Mouse (Mus musculus) intestine, embryonic 16.5 days (tissue): ENCODE data around the gene Shh. TPM values are rescaled to one million over a fixed set of nuclear protein-coding genes. Genes with fewer than 3 reads are reported as not detected.

Experiments used
- ATAC-seq: fragments of 200-750 bp; cut with Nextera tagmentation; 2 replicates; pipeline ENCODE4 v1.8.0; 2017; ENCODE audit warnings: moderate TSS enrichment, moderate library complexity
- H3K27ac ChIP-seq: fragments of 300-500 bp; sonication (generic); 2 replicates; pipeline ENCODE4 v1.5.1; 2014; ENCODE audit warnings: mild to moderate bottlenecking, low read length
- H3K27me3 ChIP-seq: fragments of 300-500 bp; sonication (generic); replicated peaks from 2 replicates; pipeline ENCODE4 v1.6.1; 2014; ENCODE audit warnings: low read length, control low read depth, mixed read lengths; ENCODE audit not compliant: control insufficient read depth, insufficient read depth
- H3K36me3 ChIP-seq: fragments of 300-500 bp; sonication (generic); 2 replicates; pipeline ENCODE4 v1.6.1; 2014; ENCODE audit warnings: low read length, control low read depth; ENCODE audit not compliant: control insufficient read depth, insufficient read depth
- H3K4me1 ChIP-seq: fragments of 300-500 bp; sonication (generic); 2 replicates; pipeline ENCODE4 v1.6.1; 2014; ENCODE audit warnings: low read length, control low read depth, mixed read lengths; ENCODE audit not compliant: control insufficient read depth, insufficient read depth
- H3K4me2 ChIP-seq: fragments of 300-500 bp; sonication (generic); 2 replicates; pipeline ENCODE4 v1.6.1; 2014; ENCODE audit warnings: low read depth, low read length, control low read depth
- H3K4me3 ChIP-seq: fragments of 300-500 bp; sonication (generic); 2 replicates; pipeline ENCODE4 v1.5.1; 2014; ENCODE audit warnings: mild to moderate bottlenecking, low read length
- H3K9ac ChIP-seq: fragments of 300-500 bp; sonication (generic); 2 replicates; pipeline ENCODE4 v1.6.1; 2014; ENCODE audit warnings: low read depth, low read length
- H3K9me3 ChIP-seq: fragments of 300-500 bp; sonication (generic); 2 replicates; pipeline ENCODE4 v1.6.1; 2016; ENCODE audit warnings: low read length, control low read depth; ENCODE audit not compliant: control insufficient read depth
- WGBS: fragments of 180-500 bp; shearing (Covaris S2); extraction: QIAGEN DNeasy Blood & Tissue Kit; methylation state at CpG from one replicate; pipeline ENCODE4 v1.1.7; 2014; 5-methylcytosine and 5-hydroxymethylcytosine counted together
- polyA plus RNA-seq: library from polyadenylated mRNA; unstranded; fragments of >200 nt; fragmentation: Nextera tagmentation; extraction: Ambion mirVana; gene quantifications from 2 replicates; pipeline ENCODE4 v1.2.1, GENCODE M21; 2015

Shh gene
- polyA plus RNA-seq, 1 experiment from 2014 or later: 2.8 TPM

- Histone ChIP-seq H3K4me1 (peaks cover 5% of the 10 kb centered on the region; the same call in 1 of the 2 replicates), H3K36me3 (no peaks in the 10 kb centered on the region), H3K4me2 (no peak overlapping the region), H3K9ac (no peak overlapping the region), H3K27ac (no peak overlapping the region), H3K9me3 (no peaks in the 10 kb centered on the region), H3K4me3 (no peak overlapping the region), H3K27me3 (peaks cover 5% of the 10 kb centered on the region)
- 88% methylated on average over 5 of the region's 5 CpGs for WGBS
- no peak for ATAC-seq
These were observed 14.0 kb downstream of the Shh start for GRCm38 (mm10) chr5:28453086-28453485.

DNA sequence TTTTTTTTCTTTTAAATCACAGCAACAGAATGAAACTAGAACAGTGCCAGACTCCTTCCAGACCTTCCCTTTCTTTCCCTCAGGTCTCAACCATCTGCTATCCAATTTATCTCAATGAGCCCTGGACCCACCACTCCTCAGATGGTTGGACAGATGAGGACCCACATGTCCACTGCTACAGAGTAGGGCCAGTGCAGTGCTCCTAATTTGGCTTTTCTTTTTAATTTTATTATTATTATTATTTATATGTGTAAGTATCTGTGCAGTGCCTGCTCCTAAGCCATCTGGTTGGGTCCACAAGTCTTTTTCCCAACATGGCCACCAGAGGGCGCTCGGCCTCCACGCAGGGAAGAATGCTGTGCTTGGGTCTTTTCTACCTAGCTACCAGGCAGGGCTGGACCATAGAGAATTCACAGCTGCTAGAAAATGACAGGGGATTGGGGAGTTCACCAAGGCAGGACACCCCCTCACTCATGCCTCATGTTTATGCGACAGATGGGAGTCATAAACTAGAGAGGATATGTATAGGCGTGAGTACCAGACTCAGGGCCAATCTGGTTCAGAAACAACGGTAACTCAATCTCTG, 15.9 kb downstream of the Shh start:
- Histone ChIP-seq H3K4me2 (no peak overlapping the region), H3K4me1 (no peaks in the 10 kb centered on the region), H3K4me3 (no peak overlapping the region), H3K27ac (no peak overlapping the region), H3K27me3 (no peaks in the 10 kb centered on the region; the same call in 1 of the 2 replicates), H3K9ac (no peak overlapping the region), H3K9me3 (no peaks in the 10 kb centered on the region), H3K36me3 (no peaks in the 10 kb centered on the region)
- peak; percentile 67 for ATAC-seq
- WGBS: 30% methylated on average over 6 of the region's 6 CpGs

GRCm38 (mm10) chr5:28450126-28450890, 16.7 kb downstream of the Shh start:
- 67% methylated on average over 3 of the region's 3 CpGs for WGBS
- no peaks in the 10 kb centered on the region; the same call in 1 of the 2 replicates for H3K27me3 ChIP-seq
- H3K36me3 ChIP-seq: no peaks in the 10 kb centered on the region
- H3K27ac ChIP-seq: no peak overlapping the region
- H3K9me3 ChIP-seq: no peaks in the 10 kb centered on the region
- no peak for ATAC-seq
- no peaks in the 10 kb centered on the region for H3K4me1 ChIP-seq
- H3K4me2 ChIP-seq: no peak overlapping the region
- no peak overlapping the region for H3K9ac ChIP-seq
- no peak overlapping the region for H3K4me3 ChIP-seq

DNA sequence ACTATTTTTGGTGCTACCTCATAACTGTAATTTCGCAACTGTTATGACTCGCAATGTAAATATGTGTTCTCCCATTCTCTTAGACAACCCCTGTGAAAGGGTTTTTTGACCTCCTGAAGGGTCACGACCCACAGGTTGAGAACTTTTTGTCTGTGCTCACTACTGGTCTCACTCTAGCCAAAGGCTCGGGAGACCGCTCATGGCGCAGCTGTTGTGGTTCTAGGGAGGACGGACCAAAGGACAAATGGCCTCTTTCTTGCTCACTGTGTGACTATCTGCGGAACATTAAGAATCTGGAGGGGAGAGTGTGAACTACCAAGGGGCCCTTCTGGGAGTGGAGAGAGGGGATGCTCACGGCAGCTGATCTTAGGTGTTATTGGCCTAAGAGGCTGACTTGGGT, 41.1 kb downstream of the Shh start:
- H3K36me3 ChIP-seq: no peaks in the 10 kb centered on the region
- WGBS: 94% methylated on average over 9 of the region's 9 CpGs

DNA sequence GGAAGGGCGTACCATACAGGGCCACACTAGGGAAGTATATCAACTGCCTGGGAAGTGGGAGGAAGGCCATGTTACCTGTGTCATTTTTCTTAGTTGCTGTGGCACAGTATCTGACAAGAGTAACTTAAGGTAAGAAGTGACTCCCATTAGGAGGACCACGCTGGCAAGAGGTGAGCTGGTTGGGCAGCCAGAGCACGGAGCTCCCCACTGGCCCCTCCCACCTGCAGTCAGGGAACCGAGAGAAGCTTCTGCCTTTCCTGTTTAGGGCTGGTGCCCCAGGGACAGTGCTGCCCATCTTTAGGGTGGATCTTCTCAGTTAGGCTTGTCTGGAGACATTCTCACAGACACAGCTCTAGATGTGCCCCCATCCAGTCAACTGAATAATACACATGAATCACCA, 43.3 kb downstream of the Shh start:
- Histone ChIP-seq H3K9ac (no peak overlapping the region), H3K9me3 (no peaks in the 10 kb centered on the region), H3K4me1 (no peaks in the 10 kb centered on the region), H3K27me3 (no peaks in the 10 kb centered on the region), H3K4me2 (no peak overlapping the region), H3K4me3 (no peak overlapping the region), H3K27ac (no peak overlapping the region), H3K36me3 (0 out of 2 replicates have a peak, but pooled peaks cover 2% of the 10 kb centered on the region)
- WGBS: 68% methylated on average over 4 of the region's 4 CpGs
- no peak for ATAC-seq

More for the DNA sequence above, 41.1 kb downstream of the Shh start:
- Histone ChIP-seq H3K9me3 (no peaks in the 10 kb centered on the region), H3K9ac (no peak overlapping the region), H3K4me2 (no peak overlapping the region), H3K4me1 (no peaks in the 10 kb centered on the region), H3K4me3 (no peak overlapping the region), H3K27me3 (no peaks in the 10 kb centered on the region), H3K27ac (no peak overlapping the region)
- no peak for ATAC-seq

DNA sequence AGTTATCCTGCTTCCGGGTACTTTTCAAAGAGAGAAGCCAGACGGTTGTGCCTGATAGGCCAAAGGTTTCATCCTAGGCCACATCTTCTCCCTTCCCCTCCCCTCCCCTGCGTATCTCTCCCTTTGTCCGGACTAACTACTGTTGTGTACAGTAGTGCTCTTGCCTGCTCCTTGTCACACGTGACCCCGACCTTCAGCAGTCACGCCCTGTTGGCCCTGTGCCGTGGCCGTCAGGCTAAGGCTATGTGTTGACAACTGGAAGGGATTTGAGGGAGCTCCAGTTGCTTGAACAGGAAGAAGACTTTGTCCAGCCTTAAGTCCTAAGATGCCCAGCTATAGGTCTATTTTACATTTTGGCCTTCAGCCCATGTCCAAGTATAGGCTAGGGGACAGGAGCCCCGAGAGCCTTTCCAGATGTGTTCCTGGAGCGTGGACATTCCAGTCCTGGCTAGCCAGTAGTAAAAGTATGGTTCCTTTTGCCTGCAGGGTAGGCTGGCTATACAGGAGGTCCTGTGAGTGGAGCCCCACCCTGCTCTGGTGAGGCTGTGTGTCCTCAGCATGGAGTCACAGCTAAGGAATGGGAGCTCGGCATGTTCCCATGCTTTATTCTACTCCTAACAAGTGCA, 47.3 kb downstream of the Shh start:
- WGBS: 78% methylated on average over 12 of the region's 12 CpGs
- Histone ChIP-seq H3K36me3 (peaks cover 8% of the 10 kb centered on the region; the same call in 1 of the 2 replicates), H3K4me2 (no peak overlapping the region), H3K27me3 (no peaks in the 10 kb centered on the region), H3K4me1 (no peaks in the 10 kb centered on the region), H3K9me3 (no peaks in the 10 kb centered on the region), H3K27ac (no peak overlapping the region), H3K9ac (no peak overlapping the region), H3K4me3 (no peak overlapping the region)
- peak; percentile 83 for ATAC-seq

- H3K4me1 ChIP-seq: no peaks in the 10 kb centered on the region
- no peak overlapping the region for H3K27ac ChIP-seq
- peaks cover 8% of the 10 kb centered on the region; the same call in 1 of the 2 replicates for H3K36me3 ChIP-seq
- no peaks in the 10 kb centered on the region for H3K27me3 ChIP-seq
- no peak for ATAC-seq
- no peak overlapping the region for H3K9ac ChIP-seq
- WGBS: 77% methylated on average over 10 of the region's 10 CpGs
- no peak overlapping the region for H3K4me3 ChIP-seq
- H3K4me2 ChIP-seq: no peak overlapping the region
- no peaks in the 10 kb centered on the region for H3K9me3 ChIP-seq
These were observed 48.3 kb downstream of the Shh start for GRCm38 (mm10) chr5:28418734-28419133.

GRCm38 (mm10) chr5:28416029-28416428, 51.0 kb downstream of the Shh start:
- ATAC-seq: no peak

GRCm38 (mm10) chr5:28414076-28414475, 53.0 kb downstream of the Shh start:
- H3K36me3 ChIP-seq: peaks cover 20% of the 10 kb centered on the region
- H3K27me3 ChIP-seq: no peaks in the 10 kb centered on the region
- H3K4me2 ChIP-seq: no peak overlapping the region
- 90% methylated on average over 3 of the region's 3 CpGs for WGBS
- no peak overlapping the region for H3K4me3 ChIP-seq
- no peak overlapping the region for H3K27ac ChIP-seq
- H3K4me1 ChIP-seq: no peaks in the 10 kb centered on the region
- H3K9ac ChIP-seq: no peak overlapping the region
- ATAC-seq: no peak
- H3K9me3 ChIP-seq: no peaks in the 10 kb centered on the region

More at GRCm38 (mm10) chr5:28416029-28416428, 51.0 kb downstream of the Shh start:
- no peaks in the 10 kb centered on the region for H3K4me1 ChIP-seq
- H3K9ac ChIP-seq: no peak overlapping the region
- H3K4me2 ChIP-seq: no peak overlapping the region
- H3K27me3 ChIP-seq: no peaks in the 10 kb centered on the region
- H3K4me3 ChIP-seq: no peak overlapping the region
- no peaks in the 10 kb centered on the region for H3K9me3 ChIP-seq
- peaks cover 21% of the 10 kb centered on the region for H3K36me3 ChIP-seq
- H3K27ac ChIP-seq: no peak overlapping the region
